Mouse (Mus musculus): Measurements from ENCODE around the gene Tent4b.
"Not testable (repeated sequence)": the region's sequence is repeated elsewhere in the genome, so short reads cannot be mapped to it uniquely, and the experiment has no call there.

Tent4b gene

GRCm38 (mm10) chr8:88198945-88199571, at the start of gene Tent4b:
Gene Tent4b (plus strand): TSS chr8:88199213.
- peak; percentile 96 for DNase-seq (ENCODE audit: low read depth, low spot score)

GRCm38 (mm10) chr8:88150910-88151371, 48.1 kb upstream of the Tent4b start:
- DNase-seq (ENCODE audit: low read depth, low spot score) = peak; percentile 69

- peak; percentile 80 for DNase-seq (ENCODE audit: low read depth, low spot score)
Observed at GRCm38 (mm10) chr8:88160237-88160995, 38.6 kb upstream of the Tent4b start.

- DNase-seq (ENCODE audit: low read depth, low spot score) = peak; percentile 72
Observed at GRCm38 (mm10) chr8:88161439-88161838, 37.6 kb upstream of the Tent4b start.

GRCm38 (mm10) chr8:88175264-88175663, 23.7 kb upstream of the Tent4b start:
- no peak for DNase-seq (ENCODE audit: low read depth, low spot score)

- peak; percentile 56 for DNase-seq (ENCODE audit: low read depth, low spot score)
Observed at GRCm38 (mm10) chr8:88177291-88177690, 21.7 kb upstream of the Tent4b start.

- DNase-seq (ENCODE audit: low read depth, low spot score) = no peak
Observed at GRCm38 (mm10) chr8:88183121-88183520, 15.9 kb upstream of the Tent4b start.

- no peak for DNase-seq (ENCODE audit: low read depth, low spot score)
Observed at GRCm38 (mm10) chr8:88184914-88185313, 14.1 kb upstream of the Tent4b start.

GRCm38 (mm10) chr8:88185716-88186115, 13.3 kb upstream of the Tent4b start:
- no peak for DNase-seq (ENCODE audit: low read depth, low spot score)

- no peak for DNase-seq (ENCODE audit: low read depth, low spot score)
Observed at GRCm38 (mm10) chr8:88197328-88197727, 1.7 kb upstream of the Tent4b start.

GRCm38 (mm10) chr8:88198551-88198944, 465 bp upstream of the Tent4b start:
- peak; percentile 48 for DNase-seq (ENCODE audit: low read depth, low spot score)

- no peak for DNase-seq (ENCODE audit: low read depth, low spot score)
Observed at GRCm38 (mm10) chr8:88199700-88200601, 938 bp downstream of the Tent4b start.

- peak; percentile 21 for DNase-seq (ENCODE audit: low read depth, low spot score)
Observed at GRCm38 (mm10) chr8:88200724-88201495, 1.9 kb downstream of the Tent4b start.

GRCm38 (mm10) chr8:88201641-88202040, 2.6 kb downstream of the Tent4b start:
- DNase-seq (ENCODE audit: low read depth, low spot score) = peak; percentile 53

GRCm38 (mm10) chr8:88206016-88206415, 7.0 kb downstream of the Tent4b start:
- DNase-seq (ENCODE audit: low read depth, low spot score) = no peak

GRCm38 (mm10) chr8:88207121-88207821, 8.3 kb downstream of the Tent4b start:
- no peak for DNase-seq (ENCODE audit: low read depth, low spot score)

GRCm38 (mm10) chr8:88209930-88210827, 11.2 kb downstream of the Tent4b start:
- DNase-seq (ENCODE audit: low read depth, low spot score) = not testable (repeated sequence)

- DNase-seq (ENCODE audit: low read depth, low spot score) = no peak
Observed at GRCm38 (mm10) chr8:88221353-88221752, 22.3 kb downstream of the Tent4b start.

- peak; percentile 63 for DNase-seq (ENCODE audit: low read depth, low spot score)
Observed at GRCm38 (mm10) chr8:88225358-88225757, 26.3 kb downstream of the Tent4b start.

Measured in brain, adult 2 months (tissue).